Mouse (Mus musculus) Patski (cell line): ENCODE results near the gene Acsl1. TPM values are rescaled to one million over a fixed set of nuclear protein-coding genes. Genes with fewer than 3 reads are reported as not detected.

Source experiments
- ATAC-seq: fragments of 100-300 bp; one replicate; pipeline ENCODE4 v1.8.0; 2021
- CTCF ChIA-PET: fragments of 350-600 bp; sonication (Branson Sonifier 250); formaldehyde crosslinking; loops from one replicate; lab custom pipeline; 2022; ENCODE audit warnings: inconsistent platforms; lab: Charles Lee
- POLR2A ChIA-PET: fragments of 350-600 bp; sonication (Branson Sonifier 250); formaldehyde crosslinking; loops from one replicate; lab custom pipeline; 2022; ENCODE audit warnings: antibody characterized with exemption, inconsistent platforms; lab: Charles Lee
- DNase-seq: peaks from one replicate; pipeline ENCODE4 v3.0.0-alpha.2; 2011; ENCODE audit warnings: low read depth, low spot score
- H3K27me3 ChIP-seq: fragments of 371-371 bp; one replicate; pipeline ENCODE4 v1.5.1; 2021
- CTCF ChIP-seq: fragments of 100-300 bp; IDR thresholded peaks from one replicate; pipeline ENCODE4 v1.5.1; 2021
- in situ Hi-C: fragments of 300-500 bp; cut with MboI; formaldehyde crosslinking; loops from 3 replicates; pipeline ENCODE4 v1.11.1; 2018; ENCODE audit warnings: low pct_unique_long_range_greater_than_20kb, mixed read lengths
- polyA plus RNA-seq: library from polyadenylated mRNA; unstranded; gene quantifications from one replicate; pipeline ENCODE4 v1.2.3, GENCODE M21; 2021

The Acsl1 gene
- polyA plus RNA-seq, 1 experiment from 2014 or later: 43.4 TPM

DNA sequence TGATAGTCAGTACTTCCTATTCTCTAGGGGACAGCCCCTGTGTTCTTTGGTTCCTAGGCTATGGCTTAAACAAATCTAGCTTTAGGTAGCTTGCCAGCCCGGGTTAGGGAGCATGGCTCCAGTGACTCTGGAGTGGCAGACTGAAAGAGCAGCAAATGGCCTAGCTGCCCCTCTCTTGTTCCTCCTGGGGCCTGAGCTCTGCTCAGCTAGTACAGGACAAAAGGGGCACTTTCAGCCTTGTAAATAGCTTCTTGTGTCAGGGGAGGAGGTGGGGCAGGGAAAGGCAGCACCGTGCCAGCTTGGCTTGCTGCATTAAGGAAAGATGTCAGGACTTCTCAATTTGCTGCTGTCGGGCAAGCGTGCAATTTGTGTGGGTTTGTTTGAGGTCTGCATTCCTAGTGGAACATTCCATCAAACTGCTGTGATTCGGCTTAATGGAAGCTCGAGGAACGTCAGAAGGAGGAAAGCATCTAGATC, 17.3 kb downstream of the Acsl1 start:
- H3K27me3 ChIP-seq: no peaks in the 10 kb centered on the region
- POLR2A ChIA-PET: interaction anchor here (1.2 kb wide), 1 partner anchor 59 kb away, joined by 3 read pairs; no protein-coding TSS in a partner anchor
- in situ Hi-C loops: no loop called here
- DNase-seq (peak; percentile 50), ATAC-seq (peak; percentile 81)
- CTCF ChIA-PET: interaction anchor here (0.8 to 1.8 kb wide), 5 partner anchors 13 to 178 kb away, joined by 3 to 5 read pairs (median 4); no protein-coding TSS in a partner anchor
- TF ChIP-seq CTCF: no peak

DNA sequence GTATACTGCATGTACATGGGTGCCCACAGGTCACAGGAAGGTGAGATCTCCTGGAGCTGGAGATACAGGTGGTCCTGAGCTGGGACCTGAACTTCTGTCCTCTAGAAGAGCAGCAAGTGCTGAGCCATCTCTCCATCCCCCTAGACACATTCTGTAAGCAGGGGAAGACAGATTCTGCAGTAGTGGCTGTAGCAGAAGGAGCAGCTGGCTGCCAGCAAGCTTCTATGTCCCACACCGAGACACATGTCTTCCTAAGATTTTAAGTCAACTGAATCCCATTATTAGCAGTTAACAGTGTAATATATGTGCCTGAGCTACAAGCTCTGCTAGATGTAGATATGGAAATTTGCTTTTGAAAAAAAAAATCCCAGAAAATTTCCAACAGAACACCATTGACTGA, 18.4 kb downstream of the Acsl1 start:
- H3K27me3 ChIP-seq: no peaks in the 10 kb centered on the region
- ChIA-PET POLR2A (no interaction called here), CTCF (interaction anchor here (1.2 to 1.8 kb wide), 2 partner anchors 58 to 179 kb away, joined by 4 read pairs; no protein-coding TSS in a partner anchor)
- in situ Hi-C loops: no loop called here
- TF ChIP-seq CTCF: no peak
- DNase-seq (no peak), ATAC-seq (no peak)

DNA sequence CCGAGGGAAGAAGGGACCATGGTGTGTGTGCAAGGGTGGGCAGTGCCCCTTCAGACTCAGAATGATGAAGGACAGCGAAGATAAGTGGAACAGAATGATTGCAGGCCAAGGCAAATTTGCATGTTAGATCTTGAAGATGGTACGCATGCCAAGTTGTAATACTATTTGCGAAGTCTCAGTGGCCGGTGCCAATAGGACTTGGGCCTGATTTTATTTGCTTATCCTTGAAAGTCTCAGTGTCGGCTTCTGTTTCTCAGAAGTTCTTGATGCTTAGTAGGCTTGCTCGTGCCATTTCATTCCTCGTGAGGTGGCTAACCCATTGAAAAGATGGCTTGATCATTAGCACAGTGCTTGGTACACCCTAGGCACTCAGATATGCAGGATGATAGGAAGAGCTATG, 19.4 kb downstream of the Acsl1 start:
- in situ Hi-C loops: no loop called here
- TF ChIP-seq CTCF: no peak
- ATAC-seq: no peak
- POLR2A ChIA-PET: interaction anchor here (0.5 to 1.1 kb wide), 2 partner anchors 9 to 35 kb away, joined by 3 to 4 read pairs; no protein-coding TSS in a partner anchor
- no peak for DNase-seq
- CTCF ChIA-PET: interaction anchor here (1.4 kb wide), 1 partner anchor 16 kb away, joined by 4 read pairs; no protein-coding TSS in a partner anchor
- H3K27me3 ChIP-seq: no peaks in the 10 kb centered on the region

DNA sequence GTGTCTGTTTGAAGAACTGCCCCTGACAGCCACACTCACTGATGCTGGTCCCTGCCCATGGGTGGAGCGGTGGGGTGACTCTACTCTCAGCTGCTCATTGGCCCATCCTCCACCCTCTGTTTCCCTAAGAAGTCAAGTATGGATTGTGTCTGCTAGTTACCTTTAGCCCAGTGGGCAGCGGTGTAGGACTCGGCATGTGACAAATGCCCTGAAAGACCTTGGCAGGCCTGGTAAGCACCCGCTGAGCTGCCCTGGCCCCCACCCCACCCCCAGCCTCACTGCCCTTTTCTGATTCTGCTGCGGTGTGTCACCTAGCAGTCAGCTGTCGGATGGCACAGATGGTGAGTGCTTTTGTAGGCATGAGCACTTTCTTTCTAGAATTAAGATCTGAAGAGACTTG, 20.0 kb downstream of the Acsl1 start:
- DNase-seq (no peak), ATAC-seq (no peak)
- in situ Hi-C loops: no loop called here

DNA sequence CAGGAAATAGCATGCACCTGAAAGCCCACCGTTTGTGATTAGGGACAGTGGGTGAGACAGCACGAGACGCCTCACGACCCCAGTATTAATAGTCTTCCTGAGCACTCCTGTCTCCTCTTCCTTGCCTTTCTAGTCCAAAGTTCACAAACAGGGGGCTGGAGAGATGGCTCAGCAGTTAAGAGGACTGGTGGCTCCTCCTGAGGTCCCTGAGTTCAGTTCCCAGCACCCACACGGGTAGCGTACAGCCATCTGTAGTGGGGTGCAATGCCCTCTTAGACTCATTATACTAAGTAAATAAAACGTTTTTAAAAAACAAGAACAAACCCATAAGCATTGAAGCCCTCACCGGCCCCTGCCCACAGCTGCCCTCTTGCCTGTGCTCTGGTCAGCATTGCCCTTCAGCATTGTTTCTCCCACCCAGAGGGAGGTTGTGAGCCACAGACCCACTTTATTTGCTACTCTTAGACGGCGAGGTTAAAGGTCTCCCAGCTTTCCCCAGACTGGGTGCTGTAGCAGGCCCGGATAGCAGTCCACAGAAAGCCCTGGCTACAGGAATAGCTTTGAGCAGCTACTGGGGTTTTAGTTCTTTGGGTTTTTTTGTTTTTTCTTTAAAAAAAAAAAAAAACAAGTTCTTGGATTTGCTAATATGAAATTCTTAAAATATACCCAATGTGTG, 22.8 kb downstream of the Acsl1 start:
- ATAC-seq: no peak
- in situ Hi-C loops: no loop called here
- H3K27me3 ChIP-seq: no peaks in the 10 kb centered on the region
- CTCF ChIA-PET: no interaction called here
- no peak for DNase-seq
- TF ChIP-seq CTCF: no peak
- POLR2A ChIA-PET: no interaction called here

More for the DNA sequence above, 20.0 kb downstream of the Acsl1 start:
- POLR2A ChIA-PET: interaction anchor here (0.5 to 1.1 kb wide), 2 partner anchors 8 to 34 kb away, joined by 3 to 4 read pairs; no protein-coding TSS in a partner anchor
- no peak for TF ChIP-seq CTCF
- CTCF ChIA-PET: interaction anchor here (1.4 kb wide), 1 partner anchor 17 kb away, joined by 4 read pairs; no protein-coding TSS in a partner anchor
- no peaks in the 10 kb centered on the region for H3K27me3 ChIP-seq

DNA sequence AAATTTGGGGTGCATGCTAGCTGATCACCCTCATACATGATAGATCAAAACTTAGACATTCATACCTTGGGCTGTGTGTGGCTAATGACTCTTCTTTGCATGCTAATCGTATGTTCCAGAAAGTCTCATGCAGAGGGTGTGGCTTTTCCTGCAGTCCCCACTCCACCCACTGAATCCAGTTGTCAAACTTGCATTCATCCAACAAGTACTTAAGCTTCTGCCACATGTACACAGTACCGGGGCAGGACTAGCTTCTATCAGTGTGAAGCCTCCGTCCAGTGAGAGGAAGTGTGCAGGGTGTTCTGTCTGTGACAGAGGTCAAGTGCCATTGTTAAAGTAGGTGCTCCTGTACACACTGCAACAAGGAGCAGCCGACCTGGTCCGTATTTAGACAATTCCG, 26.0 kb downstream of the Acsl1 start:
- DNase-seq (no peak), ATAC-seq (no peak)
- no peak for TF ChIP-seq CTCF
- no peaks in the 10 kb centered on the region for H3K27me3 ChIP-seq
- CTCF ChIA-PET: no interaction called here
- in situ Hi-C loops: loop anchor here (5.0 kb wide), 1 partner anchor 50 kb away; no protein-coding TSS in a partner anchor
- POLR2A ChIA-PET: no interaction called here

DNA sequence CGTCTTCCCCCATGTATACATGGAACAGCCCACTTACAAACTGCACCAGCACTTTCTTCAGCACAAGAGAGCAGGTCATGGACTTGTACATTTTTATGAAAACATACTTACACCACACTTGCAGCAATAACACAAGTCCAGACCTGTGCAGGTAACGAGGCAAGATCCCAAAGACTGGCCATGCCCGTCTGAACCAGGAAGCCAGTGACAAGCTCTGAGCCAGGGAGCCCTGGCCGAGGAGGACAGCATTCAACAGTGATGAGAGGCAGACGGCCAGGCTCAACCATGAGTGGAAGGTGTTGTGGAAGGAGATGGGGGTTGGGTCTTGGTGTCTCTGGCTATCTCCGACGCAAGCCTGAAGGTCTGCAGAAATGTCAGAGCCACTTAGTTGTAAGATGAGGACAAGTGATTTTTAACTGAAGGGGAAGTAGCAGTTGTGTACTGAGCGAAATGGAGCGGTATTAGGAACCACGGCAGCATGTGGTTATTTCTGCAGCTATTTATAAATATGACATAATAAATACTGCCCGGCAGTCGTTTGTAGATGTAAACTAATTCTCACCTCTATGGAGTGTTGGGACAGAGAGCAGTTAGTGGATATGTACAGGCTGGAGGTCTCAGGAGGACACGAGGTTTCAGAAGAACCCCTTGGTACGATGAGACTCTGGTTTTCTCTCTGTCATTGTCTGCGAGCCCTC, 26.6 kb downstream of the Acsl1 start:
- ATAC-seq (no peak), DNase-seq (no peak)
- POLR2A ChIA-PET: no interaction called here
- no peaks in the 10 kb centered on the region for H3K27me3 ChIP-seq
- TF ChIP-seq CTCF: no peak
- CTCF ChIA-PET: no interaction called here
- in situ Hi-C loops: loop anchor here (5.0 kb wide), 1 partner anchor 50 kb away; no protein-coding TSS in a partner anchor

DNA sequence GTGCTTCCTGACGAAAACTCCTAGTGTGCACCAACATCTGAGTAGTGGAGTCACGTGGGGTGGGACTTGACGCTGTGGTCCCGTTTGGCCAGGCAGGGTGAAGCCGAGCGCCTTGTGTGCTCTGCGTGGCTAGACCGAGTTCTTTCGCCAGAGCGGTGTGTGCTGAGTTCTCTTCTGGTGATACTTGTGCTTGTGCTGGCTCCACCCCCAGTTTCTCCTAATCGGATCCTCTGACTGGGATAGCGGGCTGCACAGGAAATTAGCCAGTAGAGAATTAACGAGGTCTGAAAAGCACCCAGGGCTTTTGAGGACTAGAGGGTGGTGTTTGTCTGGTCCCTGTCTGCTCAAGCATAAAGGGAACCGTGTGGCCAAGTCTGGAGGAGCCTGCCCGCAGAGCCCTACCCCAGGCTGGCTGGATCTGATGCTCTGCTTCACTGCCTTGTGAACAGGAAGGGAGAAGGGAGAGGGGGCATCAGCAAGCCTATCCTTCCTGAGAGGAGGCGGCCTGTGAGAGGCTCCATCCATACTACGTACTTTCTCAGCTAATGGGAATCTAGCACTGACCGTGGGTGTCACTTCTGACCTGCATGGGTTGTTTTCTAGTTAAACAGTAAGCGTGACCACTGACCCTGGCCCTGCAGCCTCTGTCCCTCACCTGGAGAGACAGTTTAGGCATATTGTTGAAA, 28.7 kb downstream of the Acsl1 start:
- ChIA-PET CTCF (no interaction called here), POLR2A (no interaction called here)
- peak; percentile 83 for DNase-seq
- in situ Hi-C loops: loop anchor here (5.0 kb wide), 1 partner anchor 48 kb away; no protein-coding TSS in a partner anchor
- TF ChIP-seq CTCF: no peak
- ATAC-seq: peak; percentile 92
- H3K27me3 ChIP-seq: no peaks in the 10 kb centered on the region

DNA sequence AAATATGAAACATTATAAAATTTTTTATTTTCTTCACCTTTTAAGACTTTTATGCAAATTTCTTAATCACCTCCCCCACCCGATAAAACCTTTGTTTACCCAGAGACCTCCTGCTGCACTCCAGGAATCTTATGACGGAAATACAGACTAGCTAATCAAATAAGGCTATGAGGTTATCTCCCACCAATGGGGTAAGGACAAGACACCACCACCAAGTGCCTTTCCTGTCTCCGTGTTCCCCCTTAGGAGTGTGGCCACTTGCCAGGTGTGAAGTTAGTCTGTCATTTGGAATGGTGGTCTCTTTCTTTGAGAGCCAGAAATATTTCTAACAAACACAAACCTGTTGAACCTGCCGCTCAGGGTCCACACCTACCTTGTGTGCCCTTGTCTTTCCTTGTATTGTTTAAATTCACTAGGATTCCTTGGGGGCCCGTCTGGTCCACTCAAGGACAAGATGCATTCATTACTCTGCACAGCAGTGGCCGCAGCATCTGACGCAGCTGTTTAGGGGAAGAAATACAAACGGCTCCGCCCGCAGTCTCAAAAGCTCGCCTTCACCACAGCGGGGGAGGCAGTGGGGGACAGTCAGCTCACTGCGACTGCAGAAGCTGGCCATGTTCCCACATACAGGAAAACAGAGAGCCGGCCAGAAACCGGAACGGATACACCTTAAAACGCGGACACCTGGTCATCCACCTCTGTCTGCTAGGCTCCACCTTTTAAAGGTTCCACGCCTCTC, 31.7 kb downstream of the Acsl1 start:
- ATAC-seq: no peak
- POLR2A ChIA-PET: no interaction called here
- CTCF ChIA-PET: interaction anchor here (1.7 kb wide), 1 partner anchor 16 kb away, joined by 3 read pairs; no protein-coding TSS in a partner anchor
- no peaks in the 10 kb centered on the region for H3K27me3 ChIP-seq
- no peak for DNase-seq
- in situ Hi-C loops: no loop called here
- TF ChIP-seq CTCF: no peak
